Mouse (Mus musculus) heart, embryonic 16.5 days (tissue): ENCODE results near the gene Gtf2h3. TPM values are rescaled to one million over a fixed set of nuclear protein-coding genes. Genes with fewer than 3 reads are reported as not detected.

Experiments
- ATAC-seq: fragments of 200-750 bp; cut with Nextera tagmentation; replicated peaks from 2 replicates; pipeline ENCODE4 v1.8.0; 2017; ENCODE audit warnings: moderate number of reproducible peaks; ENCODE audit not compliant: insufficient read depth, low FRiP score; ENCODE audit errors: extremely low read depth
- H3K27ac ChIP-seq: fragments of 300-500 bp; sonication (generic); 2 replicates; pipeline ENCODE4 v1.5.1; 2014; ENCODE audit warnings: mild to moderate bottlenecking, low read length, control low read depth, moderate library complexity
- H3K27me3 ChIP-seq: fragments of 300-500 bp; sonication (generic); 2 replicates; pipeline ENCODE4 v1.6.1; 2014; ENCODE audit warnings: low read length, mixed read lengths; ENCODE audit not compliant: control insufficient read depth, insufficient read depth
- H3K36me3 ChIP-seq: fragments of 300-500 bp; sonication (generic); 2 replicates; pipeline ENCODE4 v1.6.1; 2014; ENCODE audit not compliant: control insufficient read depth, insufficient read depth
- H3K4me1 ChIP-seq: fragments of 300-500 bp; sonication (generic); 2 replicates; pipeline ENCODE4 v1.6.1; 2014; ENCODE audit warnings: low read length, mixed read lengths; ENCODE audit not compliant: control insufficient read depth, insufficient read depth
- H3K4me2 ChIP-seq: fragments of 300-500 bp; sonication (generic); 2 replicates; pipeline ENCODE4 v1.6.1; 2014; ENCODE audit warnings: low read depth, mild to moderate bottlenecking, control low read depth, low read length
- H3K4me3 ChIP-seq: fragments of 300-500 bp; sonication (generic); 2 replicates; pipeline ENCODE4 v1.5.1; 2014; ENCODE audit warnings: mild to moderate bottlenecking, control low read depth, low read length
- H3K9ac ChIP-seq: fragments of 300-500 bp; sonication (generic); 2 replicates; pipeline ENCODE4 v1.6.1; 2014; ENCODE audit warnings: low read length, control low read depth
- H3K9me3 ChIP-seq: fragments of 300-500 bp; sonication (generic); replicated peaks from 2 replicates; pipeline ENCODE4 v1.6.1; 2016; ENCODE audit warnings: low read length; ENCODE audit not compliant: control insufficient read depth
- WGBS: fragments of 180-500 bp; shearing (Covaris S2); extraction: QIAGEN DNeasy Blood & Tissue Kit; methylation state at CpG from one replicate; pipeline ENCODE4 v1.1.7; 2014; 5-methylcytosine and 5-hydroxymethylcytosine counted together
- polyA plus RNA-seq: library from polyadenylated mRNA; unstranded; fragments of >200 nt; fragmentation: Nextera tagmentation; extraction: Ambion mirVana; gene quantifications from 2 replicates; pipeline ENCODE4 v1.2.1, GENCODE M21; 2015

The Gtf2h3 gene
- polyA plus RNA-seq, 1 experiment from 2014 or later, result 34.3 TPM

DNA sequence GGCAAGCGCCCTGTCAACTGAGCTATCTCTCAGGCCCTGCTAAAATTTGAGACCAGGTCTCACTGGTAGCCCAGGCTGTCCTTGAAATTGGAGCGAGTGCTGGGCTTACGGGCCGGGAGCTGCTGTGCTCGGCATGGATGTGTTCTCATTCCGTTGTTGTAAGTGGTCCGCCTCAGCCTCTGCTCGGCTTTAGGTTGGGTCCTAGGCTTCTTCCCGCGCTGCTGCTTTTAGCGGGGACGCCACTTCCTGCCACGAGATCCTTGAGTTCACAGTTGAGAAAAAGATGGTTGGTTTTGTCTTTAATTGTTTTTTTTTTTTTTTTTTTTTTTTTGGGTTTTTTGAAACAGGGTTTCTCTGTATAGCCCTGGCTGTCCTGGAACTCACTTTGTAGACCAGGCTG, 58.9 kb downstream of the Gtf2h3 start:
- Histone ChIP-seq H3K4me1 (peaks cover 3% of the 10 kb centered on the region; the same call in 1 of the 2 replicates), H3K4me3 (no peak overlapping the region), H3K27ac (no peak overlapping the region; the same call in 1 of the 2 replicates), H3K27me3 (no peaks in the 10 kb centered on the region), H3K9ac (no peak overlapping the region), H3K9me3 (no peaks in the 10 kb centered on the region), H3K36me3 (peaks cover 72% of the 10 kb centered on the region), H3K4me2 (no peak overlapping the region)
- WGBS, result 90% methylated on average over 13 of the region's 13 CpGs
- ATAC-seq, result no peak

Other genes with a start within 250 kb of the Gtf2h3 start
- 14.6 and 19.6 TPM in 2 replicates for gene Cdk2ap1, start 216.1 kb upstream of the Gtf2h3 start, polyA plus RNA-seq
- 57.9 and 61.1 TPM in 2 replicates for gene Sbno1, start 153.1 kb upstream of the Gtf2h3 start, polyA plus RNA-seq
- gene Kmt5a, start 139.2 kb upstream of the Gtf2h3 start, polyA plus RNA-seq, result 30.4 and 31.2 TPM in 2 replicates
- gene Rilpl2, start 100.8 kb upstream of the Gtf2h3 start, polyA plus RNA-seq, result 19.2 and 21.3 TPM in 2 replicates
- gene Snrnp35, start 96.0 kb upstream of the Gtf2h3 start, polyA plus RNA-seq, result 23.2 and 24.1 TPM in 2 replicates
- gene Rilpl1, start 47.7 kb upstream of the Gtf2h3 start, polyA plus RNA-seq, result 27.7 and 28.2 TPM in 2 replicates
- 435 and 443 TPM in 2 replicates for gene Tmed2, start 38.4 kb upstream of the Gtf2h3 start, polyA plus RNA-seq
- 8.4 and 8.7 TPM in 2 replicates for gene Ddx55, start 26.3 kb upstream of the Gtf2h3 start, polyA plus RNA-seq
- gene Eif2b1, start within 50 bp of the Gtf2h3 start, polyA plus RNA-seq, result 53.3 and 62.2 TPM in 2 replicates
- 32.3 and 33.4 TPM in 2 replicates for gene Atp6v0a2, start 49.4 kb downstream of the Gtf2h3 start, polyA plus RNA-seq
- gene Dnah10, start 145.9 kb downstream of the Gtf2h3 start, polyA plus RNA-seq, result 0.09 and 0.19 TPM in 2 replicates